Mouse (Mus musculus): ENCODE measurements around the gene Cep170b. TPM values are rescaled to one million over a fixed set of nuclear protein-coding genes. Genes with fewer than 3 reads are reported as not detected.

The Cep170b gene
- polyA plus RNA-seq, 1 experiment from 2014 or later = 14.7 TPM

DNA sequence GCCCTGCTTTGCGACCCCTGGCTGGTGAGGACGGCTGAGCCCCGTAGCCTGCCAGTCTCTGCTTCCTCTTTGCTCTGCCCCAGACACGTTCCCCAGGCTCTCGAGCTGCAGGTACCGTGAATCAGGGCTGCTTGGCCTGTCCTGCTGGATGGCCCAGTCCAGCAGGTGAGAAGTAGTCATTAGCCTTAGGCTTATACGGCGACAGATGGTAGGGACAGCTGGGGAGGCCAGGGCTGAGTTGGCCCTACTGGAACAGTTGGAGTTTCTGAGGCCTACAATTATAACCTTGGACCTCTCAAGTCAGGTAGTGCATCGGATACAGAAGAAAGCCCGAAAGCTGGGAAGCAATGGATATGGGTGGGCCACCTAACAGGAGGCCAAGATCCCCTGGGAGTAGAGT, 12.3 kb downstream of the Cep170b start:
- Histone ChIP-seq H3K4me2 (replicated peaks) (no peak overlapping the region), H3K36me3 (peaks cover 96% of the 10 kb centered on the region), H3K27ac (no peak overlapping the region), H3K9ac (no peak overlapping the region), H3K9me3 (no peaks in the 10 kb centered on the region), H3K4me1 (no peaks in the 10 kb centered on the region), H3K4me3 (no peak overlapping the region), H3K27me3 (no peaks in the 10 kb centered on the region)
- 85% methylated on average over 10 of the region's 10 CpGs for WGBS
- 0 out of 2 replicates have a peak, but pooled peaks have one; percentile 10 for ATAC-seq (ENCODE audit: low FRiP score, low read depth)

DNA sequence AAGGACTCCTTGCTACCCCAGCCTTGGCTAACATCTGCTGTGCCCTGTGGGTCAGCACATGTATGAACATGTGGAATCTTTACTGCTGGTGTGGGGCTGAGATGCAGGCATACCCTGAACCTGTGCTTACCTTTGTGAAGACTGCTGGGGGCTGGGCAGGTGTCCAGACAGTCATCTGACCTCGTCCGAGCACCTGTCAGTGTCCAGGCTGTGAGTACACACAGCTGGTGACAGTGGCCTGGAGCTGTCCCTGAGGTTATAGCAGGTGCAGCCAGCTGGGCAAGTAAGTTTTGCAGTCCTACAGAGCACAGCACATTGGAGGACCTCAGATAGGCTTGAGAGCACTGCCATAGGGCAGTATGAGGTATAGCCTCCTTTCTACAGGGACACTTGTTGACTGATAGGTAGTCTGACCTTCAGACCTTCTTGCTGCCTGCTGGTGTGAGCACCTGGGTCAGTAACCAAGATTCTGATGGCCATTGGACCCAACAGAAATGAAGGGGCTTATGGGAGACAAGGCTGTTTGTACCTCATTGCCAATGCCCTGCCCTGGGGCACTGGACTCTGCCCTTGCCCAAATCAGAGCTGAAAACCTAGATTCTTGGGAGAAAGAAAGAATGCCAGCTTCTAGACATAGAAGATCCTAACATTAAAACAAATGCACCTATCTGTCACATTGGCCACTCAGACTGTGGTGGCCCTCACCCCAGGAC, 14.0 kb downstream of the Cep170b start:
- Histone ChIP-seq H3K4me2 (replicated peaks) (no peak overlapping the region), H3K9ac (no peak overlapping the region), H3K27me3 (no peaks in the 10 kb centered on the region), H3K4me1 (no peaks in the 10 kb centered on the region), H3K9me3 (no peaks in the 10 kb centered on the region), H3K4me3 (no peak overlapping the region), H3K36me3 (peaks cover 99% of the 10 kb centered on the region), H3K27ac (no peak overlapping the region)
- WGBS = 80% methylated on average over 2 of the region's 2 CpGs
- no peak for ATAC-seq (ENCODE audit: low FRiP score, low read depth)

DNA sequence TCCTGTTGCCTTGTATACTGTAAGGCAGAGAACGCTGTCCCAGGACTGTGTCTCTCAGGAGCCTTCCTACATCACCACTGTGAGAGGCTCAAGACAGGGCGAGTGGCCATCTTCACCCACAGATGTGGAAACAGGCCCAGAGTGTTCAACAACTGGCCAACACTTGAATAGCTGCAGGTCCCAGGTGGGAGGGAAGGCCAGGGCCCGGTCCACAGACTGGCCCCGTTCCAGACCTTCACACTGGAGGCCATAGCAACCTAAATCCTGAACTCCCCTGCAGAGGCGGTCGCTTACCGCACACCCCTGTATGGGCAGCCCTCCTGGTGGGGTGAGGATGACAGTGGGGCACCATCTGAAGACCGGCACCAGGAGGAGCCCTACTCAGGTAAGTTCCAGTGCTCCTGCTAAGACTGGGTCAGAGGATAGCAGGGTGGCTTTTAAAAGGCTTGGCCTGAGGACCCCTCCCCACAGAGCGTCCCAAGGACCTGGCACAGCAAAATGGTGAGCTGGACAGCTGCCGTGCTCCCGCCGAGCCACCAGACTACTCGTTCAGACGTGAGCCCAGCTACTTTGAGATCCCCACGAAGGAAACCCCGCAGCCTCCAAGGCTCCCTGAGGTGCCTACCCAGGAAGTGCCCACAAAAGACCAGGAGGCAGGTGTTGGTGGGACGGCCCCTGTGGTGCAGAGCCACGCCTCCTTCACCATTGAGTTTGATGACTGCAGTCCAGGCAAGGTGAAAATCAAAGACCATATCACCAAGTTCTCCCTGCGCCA, 14.8 kb downstream of the Cep170b start:
- ATAC-seq (ENCODE audit: low FRiP score, low read depth) = no peak
- H3K4me2 ChIP-seq (replicated peaks) = no peak overlapping the region
- WGBS = 87% methylated on average over 19 of the region's 19 CpGs

DNA sequence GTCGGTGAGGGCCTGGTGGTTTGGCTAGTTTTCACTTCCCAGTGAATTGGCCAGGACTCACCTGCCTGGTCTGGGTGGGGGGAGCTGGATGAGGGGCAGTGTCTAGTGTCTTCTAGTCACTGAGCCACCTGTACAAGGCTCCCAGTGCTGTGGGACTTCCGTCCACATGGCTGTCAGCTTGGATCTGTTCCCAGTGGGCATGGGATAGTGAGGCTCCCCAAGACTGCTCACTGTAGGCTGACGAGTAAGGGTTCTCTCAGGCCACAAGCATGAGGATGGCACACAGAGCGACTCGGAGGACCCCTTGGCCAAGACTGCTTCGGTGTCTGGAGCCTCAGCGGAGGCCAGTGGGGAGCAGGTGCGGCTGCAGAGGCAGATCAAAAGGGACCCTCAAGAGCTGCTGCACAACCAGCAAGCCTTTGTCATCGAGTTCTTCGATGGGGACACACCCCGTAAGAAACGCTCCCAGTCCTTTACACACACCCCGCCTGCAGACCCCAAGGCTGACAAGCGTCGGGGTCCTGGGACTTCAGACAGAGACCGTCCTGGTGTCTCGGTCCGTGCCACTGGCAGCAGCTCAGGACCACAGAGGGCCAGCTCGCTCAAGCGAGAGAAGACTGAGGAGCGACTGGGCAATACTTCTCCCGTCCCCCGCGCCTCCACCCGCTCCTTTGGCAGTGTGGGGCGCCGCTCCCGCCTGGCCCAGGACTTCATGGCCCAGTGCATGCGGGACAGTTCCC, 15.8 kb downstream of the Cep170b start:
- no peak for ATAC-seq (ENCODE audit: low FRiP score, low read depth)
- Histone ChIP-seq H3K4me2 (replicated peaks) (no peak overlapping the region), H3K27ac (no peak overlapping the region), H3K36me3 (peaks cover 100% of the 10 kb centered on the region), H3K9ac (no peak overlapping the region), H3K27me3 (no peaks in the 10 kb centered on the region), H3K4me1 (no peaks in the 10 kb centered on the region), H3K4me3 (no peak overlapping the region), H3K9me3 (no peaks in the 10 kb centered on the region)
- WGBS = 86% methylated on average over 29 of the region's 29 CpGs

More for the DNA sequence above, 14.8 kb downstream of the Cep170b start:
- Histone ChIP-seq H3K9ac (no peak overlapping the region), H3K4me3 (no peak overlapping the region), H3K4me1 (no peaks in the 10 kb centered on the region), H3K9me3 (no peaks in the 10 kb centered on the region), H3K36me3 (peaks cover 100% of the 10 kb centered on the region), H3K27ac (no peak overlapping the region), H3K27me3 (no peaks in the 10 kb centered on the region)

DNA sequence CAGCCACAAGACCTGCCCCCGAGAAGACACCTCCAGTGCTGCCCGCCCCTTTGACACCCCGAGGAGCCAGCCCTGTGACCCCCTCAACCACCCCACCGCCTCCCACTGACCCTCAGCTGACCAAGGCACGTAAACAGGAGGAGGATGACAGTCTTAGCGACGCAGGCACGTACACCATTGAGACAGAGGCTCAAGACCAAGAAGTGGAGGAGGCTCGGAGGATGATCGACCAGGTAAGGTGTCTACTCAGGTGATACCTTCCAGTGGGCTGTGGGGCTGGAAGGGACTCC, 16.3 kb downstream of the Cep170b start:
- Histone ChIP-seq H3K9me3 (no peaks in the 10 kb centered on the region), H3K27ac (no peak overlapping the region), H3K36me3 (peaks cover 100% of the 10 kb centered on the region), H3K27me3 (no peaks in the 10 kb centered on the region), H3K4me1 (no peaks in the 10 kb centered on the region), H3K9ac (no peak overlapping the region), H3K4me2 (replicated peaks) (no peak overlapping the region), H3K4me3 (no peak overlapping the region)
- 89% methylated on average over 10 of the region's 10 CpGs for WGBS
- no peak for ATAC-seq (ENCODE audit: low FRiP score, low read depth)

DNA sequence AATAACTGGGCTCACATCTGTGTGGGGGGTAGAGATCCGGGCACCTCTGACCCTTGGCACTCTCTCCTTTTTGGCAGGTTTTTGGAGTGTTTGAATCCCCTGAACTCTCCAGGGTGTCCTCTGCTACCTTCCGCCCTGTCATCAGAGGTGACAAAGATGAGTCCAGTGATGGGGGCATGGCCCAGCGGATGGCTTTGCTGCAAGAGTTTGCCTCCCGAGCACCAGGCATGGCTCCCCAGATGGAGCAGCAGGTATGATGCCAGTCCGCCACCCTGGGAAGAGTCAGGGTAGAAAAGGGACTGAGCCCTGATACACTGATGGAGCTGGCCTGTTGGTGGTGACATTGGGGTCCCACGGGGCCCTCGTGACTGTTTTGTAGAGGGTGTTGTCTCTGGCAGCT, 16.8 kb downstream of the Cep170b start:
- Histone ChIP-seq H3K4me2 (replicated peaks) (no peak overlapping the region), H3K4me3 (no peak overlapping the region), H3K4me1 (no peaks in the 10 kb centered on the region), H3K36me3 (peaks cover 96% of the 10 kb centered on the region), H3K27me3 (no peaks in the 10 kb centered on the region), H3K9ac (no peak overlapping the region), H3K9me3 (no peaks in the 10 kb centered on the region), H3K27ac (no peak overlapping the region)
- 89% methylated on average over 7 of the region's 7 CpGs for WGBS
- ATAC-seq (ENCODE audit: low FRiP score, low read depth) = no peak

DNA sequence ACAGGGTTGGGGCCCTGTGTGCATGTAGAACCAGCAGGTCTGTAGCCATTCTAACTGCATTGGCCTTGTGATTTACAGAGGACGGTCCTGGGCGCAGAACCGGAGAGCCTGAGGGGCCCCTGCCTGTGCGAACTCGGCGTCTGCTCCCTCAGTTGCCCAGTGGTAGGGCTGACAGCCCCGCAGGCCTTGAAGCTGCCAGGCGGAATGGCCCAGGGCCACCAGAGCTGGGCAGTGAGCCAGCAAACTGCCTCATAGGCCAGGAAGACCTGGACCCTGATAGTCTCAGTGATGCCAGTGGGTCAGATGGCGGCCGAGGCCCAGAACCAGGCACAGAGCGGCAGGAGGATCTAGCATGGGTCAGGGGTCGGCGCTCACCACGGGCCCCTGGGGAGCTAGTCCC, 17.5 kb downstream of the Cep170b start:
- no peak overlapping the region for H3K9ac ChIP-seq

DNA sequence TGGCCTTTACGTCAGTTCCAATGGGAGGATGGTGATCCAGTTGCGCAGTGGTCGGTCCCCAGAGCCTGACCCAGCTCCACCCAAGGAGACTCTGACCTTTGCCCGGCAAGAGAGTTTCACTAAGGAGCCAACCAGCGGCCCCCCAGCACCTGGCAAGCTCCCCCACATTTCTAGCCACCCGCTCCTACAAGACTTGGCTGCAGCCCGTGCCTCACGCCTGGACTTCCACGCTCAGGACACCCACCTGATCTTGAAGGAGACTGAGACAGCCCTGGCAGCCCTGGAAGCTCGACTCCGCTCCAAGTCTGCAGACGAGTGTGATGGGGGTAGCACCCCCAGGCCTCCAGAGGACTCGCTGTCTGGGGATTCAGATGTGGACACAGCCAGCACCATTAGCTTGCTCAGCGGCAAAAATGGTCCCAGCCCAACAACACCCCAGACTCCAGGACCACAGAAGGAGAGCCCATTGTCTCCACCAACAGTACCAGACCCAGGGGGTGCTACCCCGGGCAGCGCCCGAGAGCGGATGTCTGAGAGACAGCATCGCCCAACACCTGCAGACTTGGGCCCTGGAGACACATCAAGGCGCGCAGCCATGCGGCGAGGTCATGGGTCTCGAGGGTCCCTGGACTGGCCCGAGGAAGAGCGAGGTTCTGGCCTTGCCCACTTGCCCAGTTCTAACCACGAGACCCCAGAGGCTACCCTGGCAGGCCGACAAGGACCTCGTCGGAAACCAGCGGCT, 18.2 kb downstream of the Cep170b start:
- H3K4me1 ChIP-seq = no peaks in the 10 kb centered on the region
- WGBS = 94% methylated on average over 31 of the region's 31 CpGs
- H3K27ac ChIP-seq = no peak overlapping the region
- H3K27me3 ChIP-seq = no peaks in the 10 kb centered on the region
- no peak overlapping the region for H3K9ac ChIP-seq
- H3K4me2 ChIP-seq (replicated peaks) = no peak overlapping the region
- no peaks in the 10 kb centered on the region for H3K9me3 ChIP-seq
- no peak for ATAC-seq (ENCODE audit: low FRiP score, low read depth)
- H3K36me3 ChIP-seq = peaks cover 83% of the 10 kb centered on the region
- no peak overlapping the region for H3K4me3 ChIP-seq

More for the DNA sequence above, 17.5 kb downstream of the Cep170b start:
- H3K9me3 ChIP-seq = no peaks in the 10 kb centered on the region
- H3K36me3 ChIP-seq = peaks cover 89% of the 10 kb centered on the region
- no peak for ATAC-seq (ENCODE audit: low FRiP score, low read depth)
- H3K4me1 ChIP-seq = no peaks in the 10 kb centered on the region
- H3K27me3 ChIP-seq = no peaks in the 10 kb centered on the region
- 93% methylated on average over 14 of the region's 14 CpGs for WGBS
- H3K27ac ChIP-seq = no peak overlapping the region
- H3K4me2 ChIP-seq (replicated peaks) = no peak overlapping the region
- no peak overlapping the region for H3K4me3 ChIP-seq

DNA sequence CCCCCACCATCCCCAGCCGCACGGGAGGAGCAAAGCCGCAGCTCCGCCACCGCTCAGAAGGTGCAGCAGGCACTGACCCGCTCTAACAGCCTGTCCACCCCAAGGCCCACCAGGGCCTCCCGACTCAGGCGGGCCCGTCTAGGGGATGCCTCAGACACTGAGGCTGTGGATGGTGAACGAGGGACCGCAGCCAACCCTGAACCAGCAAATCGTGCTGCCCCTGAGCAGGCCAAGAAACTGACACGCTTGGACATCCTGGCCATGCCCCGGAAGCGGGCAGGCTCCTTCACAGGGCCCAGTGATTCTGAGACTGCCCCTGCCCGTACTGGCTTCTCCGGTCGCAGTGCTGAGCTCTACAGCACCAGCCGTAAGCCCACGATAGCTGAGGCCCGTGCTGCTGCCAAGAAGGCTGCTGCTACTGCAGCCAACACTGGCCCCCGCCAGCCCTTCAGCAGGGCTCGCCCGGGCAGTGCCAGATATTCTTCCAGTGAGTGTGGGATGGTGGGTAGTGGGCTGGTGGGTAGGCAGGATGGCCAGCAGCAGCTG, 18.8 kb downstream of the Cep170b start:
- Histone ChIP-seq H3K9ac (no peak overlapping the region), H3K36me3 (peaks cover 83% of the 10 kb centered on the region), H3K27me3 (no peaks in the 10 kb centered on the region), H3K27ac (no peak overlapping the region), H3K4me3 (no peak overlapping the region), H3K4me1 (no peaks in the 10 kb centered on the region), H3K4me2 (replicated peaks) (no peak overlapping the region), H3K9me3 (no peaks in the 10 kb centered on the region)
- 92% methylated on average over 24 of the region's 24 CpGs for WGBS
- no peak for ATAC-seq (ENCODE audit: low FRiP score, low read depth)

DNA sequence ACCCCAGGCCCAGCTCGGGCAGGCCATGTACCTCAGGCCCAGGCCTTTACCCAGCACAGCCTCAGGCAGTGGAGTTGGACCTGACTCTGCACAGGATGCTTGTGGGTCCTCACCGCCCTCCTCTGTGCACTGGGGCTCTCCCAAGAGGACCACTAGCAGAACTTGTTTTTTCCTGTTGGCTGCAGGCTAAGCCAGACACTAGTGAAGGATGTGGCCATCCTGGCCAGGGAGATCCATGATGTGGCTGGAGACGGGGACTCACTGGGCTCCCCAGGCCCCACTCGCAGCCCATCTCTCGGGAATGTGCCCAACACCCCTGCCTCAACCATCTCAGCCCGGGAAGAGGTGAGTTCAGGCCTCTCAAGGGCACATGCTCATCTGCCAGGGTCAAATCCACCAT, 22.5 kb downstream of the Cep170b start:
- Histone ChIP-seq H3K27me3 (no peaks in the 10 kb centered on the region), H3K4me3 (no peak overlapping the region), H3K36me3 (peaks cover 64% of the 10 kb centered on the region), H3K9me3 (no peaks in the 10 kb centered on the region), H3K27ac (peak overlapping the region; percentile 48; the same call in 1 of the 2 replicates), H3K9ac (peak overlapping the region; percentile 39; the same call in 1 of the 2 replicates), H3K4me2 (replicated peaks) (no peak overlapping the region), H3K4me1 (peaks cover 10% of the 10 kb centered on the region)
- WGBS = 64% methylated on average over 6 of the region's 6 CpGs
- ATAC-seq (ENCODE audit: low FRiP score, low read depth) = no peak

DNA sequence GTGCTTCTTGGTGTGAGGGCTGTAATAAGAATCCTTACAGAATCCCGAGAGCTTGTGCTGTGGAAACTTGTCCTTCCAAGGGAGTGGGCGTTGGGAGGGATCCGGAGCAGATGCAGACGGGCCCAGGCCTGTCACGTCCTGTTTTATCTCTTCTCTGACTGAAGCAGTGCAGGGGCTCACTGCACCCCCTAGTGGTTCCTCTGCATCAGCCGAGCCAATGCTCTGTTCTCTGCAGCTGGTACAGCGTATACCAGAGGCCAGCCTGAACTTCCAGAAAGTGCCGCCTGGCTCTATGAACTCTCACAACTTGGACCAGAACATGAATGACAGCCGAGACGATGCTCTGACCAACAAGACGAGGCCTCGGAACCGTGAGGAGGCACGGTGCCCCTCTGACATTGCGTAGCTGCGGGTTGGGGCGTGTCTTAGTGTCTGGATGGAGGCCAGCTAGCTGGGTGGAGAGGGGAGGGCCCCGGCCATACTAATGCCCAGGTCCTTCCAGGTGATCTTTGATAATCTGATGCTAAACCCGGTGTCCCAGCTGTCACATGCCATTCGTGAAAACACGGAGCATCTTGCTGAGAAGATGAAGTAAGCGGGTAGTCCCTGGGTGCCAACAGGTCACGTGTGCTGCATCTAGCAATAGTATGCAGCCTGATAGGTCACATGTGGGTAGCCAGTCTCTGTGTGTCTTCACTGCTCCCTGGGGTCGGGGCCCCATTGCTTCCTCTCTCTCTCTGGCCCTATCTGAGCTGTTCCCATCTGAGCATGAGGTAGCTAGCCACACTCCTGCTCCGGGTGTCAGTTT, 23.1 kb downstream of the Cep170b start:
- 0 out of 2 replicates have a peak overlapping the region, but pooled peaks have one; percentile 48 for H3K27ac ChIP-seq
- peak overlapping the region; percentile 53 for H3K9ac ChIP-seq
- H3K27me3 ChIP-seq = no peaks in the 10 kb centered on the region
- no peak overlapping the region for H3K4me3 ChIP-seq
- H3K36me3 ChIP-seq = peaks cover 58% of the 10 kb centered on the region
- H3K4me1 ChIP-seq = peaks cover 10% of the 10 kb centered on the region
- WGBS = 50% methylated on average over 25 of the region's 25 CpGs
- peak; percentile 72 for ATAC-seq (ENCODE audit: low FRiP score, low read depth)
- no peak overlapping the region for H3K4me2 ChIP-seq (replicated peaks)
- H3K9me3 ChIP-seq = no peaks in the 10 kb centered on the region

Data from limb, embryonic 13.5 days (tissue).